Mouse (Mus musculus) cerebellum, adult 18-20 months (tissue): Measurements from ENCODE around the gene Duox2.
"Not testable (repeated sequence)": the region's sequence is repeated elsewhere in the genome, so short reads cannot be mapped to it uniquely, and the experiment has no call there.

Experiments
- DNase-seq, 2 experiments: peaks; one replicate each; pipeline ENCODE4 v3.0.0; 2021

Duox2 gene

DNA sequence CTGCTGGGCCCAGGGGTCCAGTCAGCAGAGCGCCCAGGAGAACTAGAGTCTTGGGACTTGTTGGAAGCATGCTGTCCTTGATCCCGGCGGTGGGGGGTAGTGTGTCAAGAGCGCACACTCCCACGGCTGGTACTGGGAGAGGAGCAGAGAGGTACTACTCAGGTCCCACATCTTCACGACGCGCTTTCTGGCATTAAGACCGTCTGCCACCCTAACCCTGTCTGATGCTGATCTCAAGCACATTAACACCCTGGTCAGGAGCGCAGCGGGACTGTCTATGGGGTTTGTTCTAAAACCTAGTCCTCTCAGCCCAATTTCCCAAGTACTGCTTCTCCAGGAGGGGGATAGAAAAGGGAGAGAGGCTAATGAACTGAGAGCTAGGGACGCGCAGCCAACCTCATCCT lies at the start of gene Duox2:
Duox2 (minus strand) TSS at position 354 of the 404 bp plus-strand sequence.
- no peak for DNase-seq

DNA sequence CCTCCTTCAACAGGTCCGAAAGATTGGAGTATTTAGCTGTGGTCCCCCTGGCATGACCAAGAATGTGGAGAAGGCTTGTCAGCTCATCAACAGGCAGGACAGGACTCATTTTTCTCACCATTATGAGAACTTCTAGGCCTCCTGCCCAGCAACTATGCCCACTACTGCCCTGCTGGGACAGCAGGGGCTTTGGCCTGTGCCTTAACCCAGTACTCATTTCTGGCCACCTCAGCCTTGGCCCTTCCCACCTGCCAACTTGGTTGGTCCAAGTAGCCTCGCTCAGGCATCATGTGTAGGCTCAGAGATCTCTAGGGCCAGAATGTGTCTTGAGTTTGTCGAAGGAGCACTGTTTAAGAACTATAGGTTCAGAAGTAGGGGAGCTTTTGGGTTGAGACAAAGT lies 49.0 kb upstream of the Duox2 start:
- DNase-seq = peak; percentile 19 to 28

DNA sequence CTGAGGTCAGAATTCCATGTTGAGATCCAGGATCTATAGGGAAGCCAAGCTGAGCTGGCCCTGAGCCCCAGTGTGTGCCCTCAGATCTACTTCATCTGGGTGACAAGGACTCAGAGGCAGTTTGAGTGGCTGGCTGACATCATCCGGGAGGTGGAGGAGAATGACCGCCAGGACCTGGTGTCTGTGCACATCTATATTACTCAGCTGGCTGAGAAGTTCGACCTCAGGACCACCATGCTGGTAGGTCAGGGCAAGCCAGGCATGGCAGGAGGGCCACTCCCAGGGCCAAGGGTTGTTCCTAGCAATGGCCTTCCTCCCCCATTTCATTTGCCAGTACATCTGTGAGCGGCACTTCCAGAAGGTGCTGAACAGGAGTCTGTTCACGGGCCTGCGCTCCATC lies 47.9 kb upstream of the Duox2 start:
- DNase-seq = peak; percentile 23 to 44

DNA sequence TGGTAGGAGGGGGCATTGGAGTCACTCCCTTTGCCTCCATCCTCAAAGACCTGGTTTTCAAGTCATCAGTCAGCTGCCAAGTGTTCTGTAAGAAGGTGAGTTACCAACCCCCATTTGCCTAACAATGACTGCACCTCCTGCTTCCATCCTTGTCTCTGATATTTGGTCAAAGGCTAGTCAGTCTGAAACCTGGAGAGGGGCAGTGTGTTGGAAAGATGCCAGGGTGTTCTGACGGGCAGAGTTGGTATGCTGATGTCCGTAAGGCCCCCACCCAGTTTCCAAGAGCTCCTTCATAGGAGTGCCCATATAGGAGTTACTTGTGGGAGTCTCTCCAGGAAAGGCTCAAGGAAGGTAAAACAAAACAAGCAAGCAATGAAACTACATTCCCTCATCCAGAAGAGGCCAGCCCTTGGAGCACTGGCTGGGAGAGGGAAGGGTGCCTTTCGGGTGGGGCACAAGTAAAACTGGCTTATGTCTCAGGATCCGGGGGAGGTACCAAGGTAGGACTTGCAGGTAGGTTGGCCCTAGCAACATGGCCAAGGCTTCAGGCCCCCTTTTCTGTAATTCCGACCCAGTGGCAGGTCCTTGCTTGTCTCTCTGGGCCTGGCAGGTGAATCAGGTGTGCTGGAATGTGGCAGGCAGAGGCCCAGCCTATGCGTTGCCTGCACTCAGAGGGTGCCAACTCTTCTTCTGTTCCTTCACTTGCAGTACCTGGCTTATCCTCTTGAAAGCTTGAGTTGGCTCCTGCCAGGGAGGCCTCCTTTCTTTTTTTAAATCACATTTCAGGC lies 47.1 kb upstream of the Duox2 start:
- DNase-seq = peak; percentile 32 to 45

DNA sequence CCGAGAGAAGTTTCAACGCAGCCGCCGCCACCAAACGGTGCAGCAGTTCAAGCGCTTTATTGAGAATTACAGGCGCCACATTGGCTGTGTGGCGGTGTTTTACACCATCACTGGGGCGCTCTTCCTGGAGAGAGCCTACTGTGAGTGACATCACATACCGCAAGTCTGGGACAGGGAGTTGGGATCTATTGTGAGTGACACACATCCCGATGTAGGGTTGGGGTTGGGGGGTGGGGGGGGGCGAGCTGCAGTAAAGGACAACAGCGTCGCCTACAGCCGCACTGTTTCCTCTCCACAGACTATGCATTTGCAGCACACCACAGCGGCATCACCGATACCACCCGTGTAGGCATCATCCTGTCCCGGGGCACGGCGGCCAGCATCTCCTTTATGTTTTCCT lies 39.0 kb upstream of the Duox2 start:
- DNase-seq = no peak

DNA sequence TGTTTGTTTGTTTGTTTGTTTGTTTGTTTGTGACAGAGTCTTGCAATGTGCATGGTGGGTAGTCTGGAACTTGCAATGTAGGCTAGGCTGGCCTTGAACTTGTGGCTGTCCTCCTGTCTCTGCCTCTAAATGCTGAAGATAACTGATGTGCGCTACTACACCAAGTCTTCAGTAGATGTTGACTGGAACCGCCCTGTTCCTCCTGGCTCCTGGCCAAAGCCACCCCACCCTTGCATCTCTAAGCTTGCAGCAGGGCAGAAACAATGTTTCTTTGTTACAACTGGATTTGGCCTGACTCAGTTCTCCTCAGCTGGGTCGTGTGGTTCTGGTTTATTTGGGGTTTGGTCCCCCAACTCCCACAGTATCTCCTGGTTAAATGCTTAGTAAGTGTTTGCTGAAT lies 35.9 kb upstream of the Duox2 start:
- DNase-seq = no peak

DNA sequence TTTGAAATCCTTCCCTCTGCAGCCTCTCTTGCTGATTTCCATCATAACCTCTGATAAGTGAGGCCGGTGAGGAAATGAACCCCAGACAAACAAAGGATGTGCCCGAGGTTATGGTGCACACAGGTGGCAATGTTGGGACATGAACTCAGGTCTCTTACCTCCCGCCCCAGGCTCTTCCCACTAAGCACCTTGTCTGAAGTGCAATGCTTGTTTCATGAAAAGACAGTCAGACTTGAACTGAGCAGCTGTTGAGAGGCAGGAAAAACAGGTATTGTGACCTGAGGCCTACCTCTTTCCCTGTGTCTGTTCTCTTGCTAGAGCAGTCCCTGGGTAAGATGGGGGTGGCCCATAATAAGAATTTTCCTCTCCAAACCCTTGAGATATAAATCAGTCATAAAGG lies 34.0 kb upstream of the Duox2 start:
- DNase-seq = no peak

DNA sequence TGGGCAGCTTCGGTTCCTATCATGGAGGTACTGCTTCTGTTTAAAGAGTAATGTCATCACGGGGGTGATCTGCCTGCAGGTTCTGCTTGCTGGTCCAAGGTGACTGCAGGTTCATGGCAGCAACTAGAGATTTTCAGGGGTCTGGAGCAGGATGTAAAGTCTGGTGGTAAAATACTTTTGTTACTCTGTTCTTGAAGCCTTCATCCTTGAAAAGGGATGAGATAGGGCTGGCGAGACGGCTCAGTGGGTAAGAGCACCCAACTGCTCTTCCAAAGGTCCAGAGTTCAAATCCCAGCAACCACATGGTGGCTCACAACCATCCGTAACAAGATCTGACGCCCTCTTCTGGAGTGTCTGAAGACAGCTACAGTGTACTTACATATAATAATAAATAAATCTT lies 32.1 kb upstream of the Duox2 start:
- DNase-seq = not testable (repeated sequence)

DNA sequence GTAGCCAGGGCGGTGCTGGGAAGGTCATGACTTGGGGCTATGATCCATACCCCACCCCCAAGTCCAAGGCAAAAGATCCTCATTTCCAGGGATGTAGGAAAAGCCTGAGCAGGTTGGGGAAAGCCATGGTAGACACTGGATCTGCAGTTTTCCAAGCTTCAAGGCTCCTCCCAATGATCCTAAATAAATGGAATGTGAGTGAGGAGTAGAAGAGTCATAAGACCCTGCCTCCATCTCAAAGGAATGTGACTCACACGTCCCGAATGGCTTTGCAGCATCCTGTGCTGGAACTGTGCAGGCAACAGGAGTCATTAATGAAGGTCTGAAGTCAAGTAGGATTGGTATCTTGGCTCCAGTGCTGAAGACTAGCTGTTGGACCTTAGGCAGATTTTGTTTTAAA lies 29.7 kb upstream of the Duox2 start:
- no peak for DNase-seq

DNA sequence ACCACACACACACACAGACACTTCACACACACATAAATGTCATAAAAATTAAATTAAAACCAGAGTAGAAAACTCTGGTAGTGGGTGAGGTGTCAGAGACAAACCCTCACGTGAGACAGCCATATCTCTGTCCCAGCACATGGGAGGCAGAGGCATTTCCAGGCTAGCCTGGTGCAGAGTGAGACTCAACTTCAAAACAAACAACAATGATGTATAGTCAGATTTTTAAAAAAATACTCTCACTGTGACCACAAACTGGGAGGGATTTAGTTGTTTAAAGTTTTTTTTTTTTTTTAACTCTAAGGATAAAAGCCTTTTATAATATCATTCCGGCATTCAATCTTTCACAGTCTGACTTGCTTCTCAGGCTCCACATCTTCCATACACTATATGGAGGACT lies 27.1 kb upstream of the Duox2 start:
- no peak for DNase-seq

DNA sequence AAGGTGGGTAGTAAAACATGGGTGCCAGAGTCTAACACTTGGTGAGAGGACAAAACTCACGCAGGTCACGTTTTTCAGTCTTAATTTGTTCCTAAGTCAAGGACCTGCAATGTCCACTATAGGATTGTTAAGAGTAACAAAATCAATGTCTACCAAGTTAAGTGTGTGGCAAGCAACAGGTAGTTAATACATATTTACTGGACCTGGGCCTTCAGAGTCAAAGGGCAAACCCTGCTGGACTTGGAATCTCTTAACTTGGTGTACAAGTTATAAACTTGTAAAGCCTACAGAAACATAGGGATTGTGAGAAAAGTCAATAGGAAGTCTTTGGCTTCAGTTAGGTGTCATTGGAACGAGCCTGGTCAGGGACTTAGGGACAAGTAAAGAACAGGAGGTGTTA lies 26.3 kb upstream of the Duox2 start:
- no peak for DNase-seq

DNA sequence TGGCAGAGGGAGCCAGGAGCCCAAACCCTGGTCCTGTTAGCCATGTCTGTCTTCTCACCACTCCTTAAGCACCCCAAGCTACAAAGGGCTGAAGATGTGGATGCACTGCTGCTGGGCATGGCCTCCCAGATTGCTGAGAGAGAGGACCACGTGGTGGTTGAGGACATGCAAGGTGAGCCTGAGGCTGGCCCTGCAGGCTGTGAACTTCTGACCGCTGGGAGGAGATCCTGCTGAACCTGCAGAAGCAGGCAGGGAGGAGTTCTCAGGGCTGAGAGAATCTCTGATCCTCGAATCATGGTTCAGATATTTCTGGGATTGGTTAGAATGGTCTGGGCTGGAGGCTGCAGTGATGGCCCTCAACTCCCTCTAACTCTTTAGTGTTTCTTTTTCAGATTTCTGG lies 25.7 kb upstream of the Duox2 start:
- DNase-seq = no peak

DNA sequence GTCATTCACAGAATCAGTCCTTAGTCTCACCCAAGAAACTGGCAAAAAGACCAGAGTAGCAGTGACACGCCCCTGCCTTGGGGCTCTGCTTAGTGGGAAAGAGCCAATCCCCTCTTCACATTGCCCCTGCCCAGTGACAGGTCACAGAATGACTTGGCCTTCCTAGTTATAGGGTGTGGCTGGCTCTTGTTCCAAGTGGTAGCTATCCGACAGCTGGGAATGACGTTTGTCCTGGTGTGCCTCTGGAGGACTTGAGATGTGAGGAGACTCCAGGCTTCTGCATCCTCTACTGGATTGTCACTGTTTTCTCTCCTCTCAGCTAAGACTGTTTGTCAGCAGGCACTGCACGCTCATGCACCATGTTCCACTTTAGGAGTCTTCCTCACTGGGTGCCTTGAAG lies 19.1 kb upstream of the Duox2 start:
- DNase-seq = no peak

DNA sequence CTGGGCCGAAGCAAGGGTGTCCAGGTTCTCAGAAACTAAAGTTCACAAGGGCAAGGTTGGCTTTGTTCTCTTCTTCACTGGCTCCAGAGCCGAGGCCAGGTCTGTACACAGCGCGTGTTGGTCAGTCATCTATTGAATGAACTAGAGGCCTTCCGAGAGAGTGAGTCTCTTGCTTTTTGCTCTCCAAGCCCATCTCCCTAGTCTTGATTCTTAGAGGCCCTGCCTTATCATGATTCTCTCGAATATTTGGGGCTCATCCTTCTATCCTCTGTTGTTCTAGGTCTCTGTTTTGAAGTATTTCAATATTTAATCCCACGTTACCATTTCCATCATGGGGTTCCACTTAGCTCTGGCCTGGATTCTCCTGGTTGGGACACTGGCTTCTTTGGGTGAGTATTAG lies 17.1 kb upstream of the Duox2 start, which contains the start of gene Duox1:
Duox1 (plus strand) TSS at position 301 of the 400 bp plus-strand sequence.
- DNase-seq = no peak

DNA sequence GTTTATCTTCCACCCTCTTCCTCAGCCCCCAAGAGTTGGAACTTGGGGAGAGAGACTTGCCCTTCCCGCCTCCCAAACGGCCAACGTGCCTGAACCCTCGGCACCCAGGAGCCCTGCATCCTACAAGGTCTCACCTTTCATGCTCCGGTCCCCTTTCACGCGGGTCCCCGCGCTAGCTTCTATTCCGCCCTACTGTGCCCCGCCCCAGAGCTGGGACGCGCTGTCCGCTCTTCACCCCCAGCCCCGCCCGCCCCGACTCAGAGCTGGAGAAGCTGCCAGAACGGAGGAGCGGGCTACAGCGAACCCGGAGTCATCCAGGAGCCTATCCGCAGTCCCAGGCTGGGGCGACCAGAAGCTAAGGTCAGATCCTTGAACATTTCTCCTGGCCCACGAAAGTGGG lies 15.3 kb upstream of the Duox2 start, which contains the start of gene Duoxa1:
Duoxa1 (minus strand) TSS at position 195 of the 400 bp plus-strand sequence.
- DNase-seq = no peak

DNA sequence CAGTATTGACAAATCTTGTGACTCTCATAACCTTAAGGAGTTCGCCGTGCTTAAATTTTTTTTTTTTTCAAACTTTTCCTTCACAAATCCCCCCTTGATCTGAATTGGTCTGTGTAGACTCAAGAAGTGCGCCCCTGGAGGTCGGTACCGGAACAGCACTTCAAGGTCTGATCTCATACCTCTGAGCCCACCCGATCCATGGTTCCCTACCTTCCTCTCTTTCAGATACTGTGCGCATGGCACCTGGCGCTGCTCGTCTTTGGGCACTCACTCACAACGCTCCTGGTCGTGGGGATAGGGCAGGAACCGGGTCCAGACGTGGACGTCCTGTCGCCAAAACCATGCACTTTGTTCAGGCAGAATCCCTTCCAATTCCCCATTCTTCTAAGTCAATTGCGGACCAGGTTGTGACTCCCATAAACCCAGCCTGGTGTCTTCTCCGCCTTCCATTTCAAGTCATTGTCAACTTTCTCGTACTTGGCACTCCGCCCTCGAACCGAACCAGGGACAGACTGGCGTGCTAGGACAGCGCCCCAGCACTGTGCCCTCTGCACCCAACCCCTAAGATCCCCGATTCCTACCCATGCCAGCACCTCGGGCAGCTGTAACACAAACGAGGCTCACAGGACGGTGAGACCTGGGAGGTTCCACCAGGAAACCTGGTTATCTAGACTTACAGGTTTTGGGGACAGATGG lies 14.6 kb upstream of the Duox2 start:
- DNase-seq = peak; percentile 65 to 77

DNA sequence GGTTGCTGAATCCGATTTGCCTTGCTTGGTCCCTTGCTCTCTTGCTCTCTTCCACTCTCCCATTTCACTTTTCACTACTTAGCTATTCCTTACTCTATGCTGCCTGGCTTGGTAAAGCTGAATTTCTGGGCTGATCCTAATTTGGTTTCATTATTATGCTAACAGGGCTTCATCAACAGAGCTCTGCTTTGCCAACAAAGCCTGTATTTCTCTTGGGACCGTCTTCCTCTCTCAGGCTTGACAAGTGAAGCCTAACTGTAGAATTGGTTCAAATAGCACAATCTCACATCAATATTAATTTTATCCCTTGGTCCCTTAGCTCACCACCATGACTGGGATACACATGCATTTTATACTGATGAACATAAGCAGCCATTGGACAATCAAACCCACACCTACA lies 13.3 kb upstream of the Duox2 start:
- no peak for DNase-seq

DNA sequence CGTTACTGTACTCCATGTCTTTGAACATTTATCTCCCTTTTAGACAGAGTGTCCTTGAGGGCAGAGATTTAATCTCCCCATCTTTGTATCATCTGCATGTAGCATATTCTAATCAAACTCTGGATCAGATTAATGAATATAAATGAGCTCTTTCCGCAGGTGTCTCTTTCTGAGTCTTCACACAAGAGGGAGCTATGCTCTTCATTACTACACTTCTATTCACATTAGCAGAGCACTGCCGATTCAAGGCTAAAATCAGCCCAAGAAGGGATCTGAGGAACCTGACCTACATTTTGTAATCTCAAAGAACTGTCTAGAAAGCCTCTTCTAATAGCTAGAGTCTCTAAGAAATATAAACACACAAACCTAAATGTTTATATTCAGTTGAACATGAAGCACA lies 11.4 kb upstream of the Duox2 start:
- no peak for DNase-seq

DNA sequence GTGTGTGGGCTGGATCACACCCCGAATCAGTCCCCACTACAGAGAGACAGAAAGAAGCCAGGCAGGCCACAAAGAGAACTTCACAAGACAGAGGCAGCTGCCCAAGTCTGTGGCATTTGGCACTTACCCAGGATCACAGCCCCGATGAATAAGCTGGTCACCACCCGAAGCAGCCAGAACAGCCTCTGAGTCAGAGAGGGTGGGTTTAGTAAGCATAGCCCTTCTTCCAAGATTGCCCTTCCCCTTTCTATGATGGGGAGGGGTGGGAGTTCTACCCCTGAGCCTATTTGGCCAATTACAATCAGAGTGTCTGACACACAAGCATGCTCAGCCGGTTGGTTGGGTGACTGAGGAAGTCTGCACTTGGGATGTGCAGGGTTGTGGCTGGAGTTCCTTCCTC lies 7.9 kb upstream of the Duox2 start:
- no peak for DNase-seq

DNA sequence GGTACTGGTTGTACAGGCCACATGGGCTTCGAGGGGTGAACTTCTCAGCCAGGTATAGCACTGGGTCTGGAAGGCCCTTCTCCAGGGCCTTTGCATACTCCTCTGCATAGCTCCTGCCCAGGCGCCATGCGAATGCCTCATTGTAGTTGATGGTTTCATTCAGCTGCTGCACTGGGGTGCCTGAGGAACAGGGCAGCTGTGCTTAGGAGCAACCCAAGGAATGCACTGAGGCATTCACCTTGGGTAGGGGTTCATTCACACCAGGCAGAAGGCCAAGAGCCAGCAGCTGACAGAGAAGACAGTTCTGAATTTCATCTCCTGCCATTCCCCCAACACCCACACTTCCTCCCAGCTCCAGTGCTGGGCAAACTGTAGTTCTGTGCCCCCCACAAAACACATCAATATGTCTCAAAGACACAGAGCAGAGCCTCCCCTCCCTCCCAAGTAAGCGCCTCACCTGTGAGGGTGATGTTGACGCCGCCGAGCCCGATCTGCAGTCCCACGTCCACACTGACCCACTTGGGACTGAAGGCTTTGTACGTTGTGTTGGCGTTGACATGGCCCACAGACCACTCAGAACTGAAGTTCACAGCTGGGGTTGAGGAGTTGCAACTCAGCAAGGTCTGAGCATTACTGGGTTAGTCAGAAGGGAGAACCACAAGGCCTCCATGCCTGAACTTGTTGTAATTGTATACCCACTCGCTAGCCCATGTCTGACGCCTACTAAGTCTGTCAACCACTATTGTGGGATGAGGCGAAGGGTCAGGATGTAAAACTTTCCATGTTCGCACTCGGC lies 7.0 kb upstream of the Duox2 start:
- DNase-seq = no peak

DNA sequence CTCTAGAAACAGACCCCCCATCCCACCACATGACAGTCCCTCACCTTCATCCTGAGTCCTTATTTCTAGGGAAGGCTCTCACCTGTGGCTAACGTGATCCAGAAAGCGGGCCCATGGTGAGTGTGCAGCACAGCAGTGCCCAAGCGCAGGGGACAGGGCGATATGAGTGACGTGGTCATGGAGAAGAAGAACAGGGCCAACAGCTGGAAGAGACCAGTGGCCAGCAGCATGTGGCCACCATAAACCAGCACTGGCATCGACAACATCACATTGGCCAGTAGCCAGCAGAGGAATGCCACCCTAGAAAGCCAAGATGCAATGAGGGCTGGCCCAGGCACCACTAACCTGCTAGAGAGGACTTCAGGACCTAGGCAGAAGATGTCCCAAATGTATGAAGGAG lies 6.3 kb upstream of the Duox2 start:
- no peak for DNase-seq

DNA sequence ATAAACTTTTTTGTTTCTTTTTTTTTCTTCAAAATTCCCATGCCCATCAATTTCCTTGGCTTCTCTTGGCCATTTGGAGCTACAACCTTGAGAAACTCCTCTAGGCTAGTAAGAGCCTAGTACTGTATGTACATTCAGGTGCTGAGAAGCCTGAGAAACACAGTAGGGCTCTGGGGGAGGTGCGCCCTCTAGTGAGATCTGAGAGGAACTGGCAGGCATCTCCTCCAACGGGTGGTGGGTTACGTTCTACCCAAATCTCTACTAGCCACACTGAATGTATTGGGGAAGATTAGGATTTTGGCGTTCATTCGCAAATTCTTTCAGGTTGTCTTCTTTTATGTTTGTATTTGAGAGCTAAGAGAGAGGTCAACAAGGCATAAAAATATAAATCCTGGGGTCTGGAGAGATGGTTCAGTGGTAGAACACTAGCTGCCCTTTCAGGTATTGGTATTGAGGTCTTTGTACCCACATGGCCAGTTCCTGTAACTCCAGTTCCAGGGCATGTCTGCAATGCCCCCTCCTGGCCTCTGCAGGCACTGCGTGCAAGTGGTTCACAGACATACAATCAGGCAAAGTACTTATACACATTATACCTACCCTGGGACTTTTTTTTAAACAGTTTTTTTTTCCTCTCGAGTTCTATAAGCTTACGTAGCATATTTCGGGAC lies 4.5 kb upstream of the Duox2 start:
- peak; percentile 60 to 68 for DNase-seq
